Mouse (Mus musculus) embryo, embryonic 10.5 days (tissue): ENCODE measurements around the gene Trim80.
A peak's percentile ranks its signal among the peaks of the same experiment; 100 is the strongest.
"Not testable (repeated sequence)": the region's sequence is repeated elsewhere in the genome, so short reads cannot be mapped to it uniquely, and the experiment has no call there.

Source experiments
- DNase-seq: peaks from one replicate; pipeline ENCODE4 v3.0.0-alpha.2; 2015; ENCODE audit warnings: low spot score

Trim80 gene

DNA sequence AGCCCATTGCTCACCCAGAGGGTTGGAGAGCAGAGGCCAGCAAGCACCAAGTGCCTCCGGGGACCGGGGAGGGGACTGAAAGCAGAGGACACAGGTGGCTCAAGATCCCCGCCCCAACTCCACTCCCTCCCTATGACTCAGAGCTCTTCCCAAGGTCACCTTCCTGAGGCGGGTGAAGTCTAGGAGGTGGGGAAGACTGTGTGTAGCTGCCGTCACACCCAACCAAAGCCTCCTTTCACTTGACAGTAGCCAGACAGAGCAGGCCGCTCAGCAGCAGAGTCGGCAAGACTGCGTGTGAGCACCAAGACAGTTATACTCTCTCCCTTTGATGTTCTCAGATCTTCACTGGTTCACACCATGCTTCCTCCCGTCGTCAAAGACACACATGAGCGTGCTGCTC lies 23.1 kb downstream of the Trim80 start:
- no peak for DNase-seq

DNA sequence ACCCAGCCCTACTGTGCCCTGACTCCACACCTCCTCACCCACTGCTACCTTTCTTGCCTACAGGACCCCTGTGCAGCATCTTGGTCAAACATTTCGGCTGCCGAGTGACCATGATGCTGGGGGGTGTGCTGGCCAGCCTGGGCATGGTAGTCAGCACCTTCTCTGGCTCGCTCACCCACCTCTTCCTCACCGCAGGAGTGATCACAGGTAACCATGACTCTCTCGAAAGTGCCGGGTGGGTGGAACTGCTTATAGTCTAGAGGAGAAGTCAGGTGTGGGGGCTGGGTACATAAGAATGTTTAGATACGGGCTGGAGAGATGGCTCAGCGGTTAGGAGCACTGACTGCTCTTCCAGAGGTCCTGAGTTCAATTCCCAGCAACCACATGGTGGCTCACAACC lies 24.5 kb downstream of the Trim80 start:
- DNase-seq = no peak

DNA sequence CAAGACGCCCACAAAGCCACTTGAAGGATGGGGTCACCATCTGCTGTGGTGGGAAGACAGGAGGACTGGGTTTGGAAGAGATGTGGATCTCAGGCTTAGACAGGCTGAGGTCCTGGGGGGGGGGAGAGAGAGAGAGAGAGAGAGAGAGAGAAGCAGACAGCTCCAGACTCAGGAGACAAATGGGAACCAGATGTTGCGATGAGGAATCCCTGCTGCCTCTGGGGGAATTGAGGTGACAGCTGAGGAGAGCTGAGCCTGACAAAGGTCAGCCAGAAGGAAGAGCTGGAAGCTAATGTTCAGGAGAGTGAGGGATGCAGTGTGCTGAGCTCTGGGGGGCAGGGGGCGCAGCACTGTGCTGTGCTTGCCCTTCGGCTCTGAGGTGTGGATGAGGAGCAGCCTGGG lies 26.9 kb downstream of the Trim80 start:
- peak; percentile 86 for DNase-seq

DNA sequence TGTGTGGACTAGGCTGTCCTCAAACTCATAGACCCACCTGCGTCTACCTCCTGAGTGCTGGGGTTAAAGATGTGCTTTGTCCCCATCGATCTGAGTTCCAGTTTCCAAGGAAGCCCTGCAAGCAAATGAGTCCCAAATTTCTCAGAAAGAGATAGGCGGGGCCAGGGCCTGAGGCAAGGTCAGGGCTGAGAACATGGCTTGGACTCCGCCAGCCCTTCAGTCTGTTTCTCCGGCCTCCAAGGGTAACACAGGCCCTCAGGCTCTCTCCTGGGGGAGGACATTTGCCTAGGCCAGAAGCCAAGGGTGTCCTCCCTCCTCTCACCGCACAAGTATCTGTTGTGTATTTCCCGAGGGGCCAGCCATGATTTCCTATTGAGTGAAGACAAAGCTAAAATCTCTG lies 31.8 kb downstream of the Trim80 start:
- DNase-seq = no peak

DNA sequence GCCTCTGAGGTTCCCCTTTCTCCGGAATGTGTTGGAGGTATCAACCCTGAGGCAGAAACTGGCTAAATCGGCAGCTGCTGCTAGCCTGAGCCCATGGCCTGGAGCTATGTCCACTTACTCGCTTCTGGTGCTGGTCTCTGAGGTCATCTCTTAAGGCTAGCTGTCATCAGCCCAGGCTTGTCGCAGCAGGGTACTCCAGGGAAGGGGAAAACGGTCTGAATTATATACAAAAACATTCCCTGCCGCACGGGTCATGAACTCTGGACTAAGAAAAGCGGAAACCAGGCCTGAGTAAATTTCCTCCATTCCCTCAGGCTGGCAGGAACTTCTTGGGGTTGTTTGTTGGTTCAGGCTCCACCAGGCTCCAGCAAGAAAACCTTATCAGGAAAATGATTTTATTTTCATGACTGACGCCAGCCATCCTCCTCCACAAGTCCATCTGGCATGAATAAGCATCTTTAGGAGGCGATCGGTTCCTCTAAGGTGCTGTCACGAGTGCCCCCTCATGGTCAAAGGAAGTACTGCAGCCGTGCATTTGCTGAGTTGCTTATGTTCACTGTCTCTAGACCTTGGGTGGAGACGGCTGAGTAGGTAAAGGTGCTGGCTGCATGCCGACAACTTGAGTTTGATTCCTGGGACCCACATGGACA lies 33.4 kb downstream of the Trim80 start:
- DNase-seq = peak; percentile 99

DNA sequence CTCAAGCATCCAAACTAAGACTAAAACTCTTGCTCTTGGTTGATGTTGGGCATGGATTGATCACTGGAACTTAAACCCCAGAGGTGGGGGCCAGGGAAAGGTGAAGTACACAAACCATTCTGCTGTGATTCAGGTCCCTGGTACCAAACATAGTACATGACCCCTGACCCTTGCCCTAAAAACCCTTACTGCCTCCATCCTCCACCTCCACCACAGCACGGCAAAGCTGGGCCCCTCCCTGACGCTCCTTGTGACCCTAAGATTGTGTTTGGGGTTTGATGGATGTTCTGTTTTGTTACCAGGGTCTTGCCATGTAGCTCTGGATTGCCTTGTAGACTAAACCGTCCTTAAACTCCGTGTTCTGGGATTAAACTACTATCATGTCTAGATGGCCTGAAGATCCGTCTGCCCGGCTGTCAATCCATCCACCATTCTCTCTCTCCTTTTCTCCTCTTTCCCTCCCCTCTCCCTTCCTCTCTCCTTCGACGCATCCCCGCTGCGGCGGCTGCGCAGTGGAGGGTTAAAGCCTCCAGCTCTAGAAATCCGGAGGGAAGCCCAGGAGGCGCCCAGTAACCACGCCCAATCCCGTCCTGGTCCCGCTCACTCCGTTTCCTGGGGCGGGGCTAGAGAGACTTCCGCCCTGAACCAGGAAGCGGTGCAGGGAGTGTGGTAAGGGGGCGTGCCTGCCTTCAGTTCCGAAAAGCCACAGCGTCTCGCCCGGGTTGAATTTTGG lies 34.8 kb downstream of the Trim80 start, which contains the start of gene Armc7:
Armc7 (plus strand) TSS at position 643 of the 733 bp plus-strand sequence.
- DNase-seq = peak; percentile 99

DNA sequence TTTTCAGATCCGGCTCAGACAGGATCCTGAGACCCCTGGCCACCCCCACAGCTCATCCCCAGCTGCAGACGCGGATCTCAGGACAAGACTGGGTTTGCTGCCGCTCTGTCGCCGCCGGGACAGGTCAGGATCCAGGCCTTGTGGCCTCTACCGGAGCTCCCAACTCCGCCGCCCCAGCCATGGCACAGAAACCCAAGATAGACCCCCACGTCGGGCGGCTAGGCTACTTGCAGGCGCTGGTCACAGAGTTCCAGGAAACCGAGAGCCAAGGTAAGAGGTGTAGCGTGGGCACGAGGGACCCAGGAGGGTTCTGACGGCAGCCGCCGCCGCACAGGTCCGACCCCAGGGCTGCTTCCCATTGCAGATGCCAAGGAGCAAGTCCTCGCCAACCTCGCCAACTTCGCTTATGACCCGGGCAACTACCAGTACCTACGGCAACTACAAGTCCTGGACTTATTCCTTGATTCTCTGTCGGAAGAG lies 35.5 kb downstream of the Trim80 start:
- DNase-seq = no peak

DNA sequence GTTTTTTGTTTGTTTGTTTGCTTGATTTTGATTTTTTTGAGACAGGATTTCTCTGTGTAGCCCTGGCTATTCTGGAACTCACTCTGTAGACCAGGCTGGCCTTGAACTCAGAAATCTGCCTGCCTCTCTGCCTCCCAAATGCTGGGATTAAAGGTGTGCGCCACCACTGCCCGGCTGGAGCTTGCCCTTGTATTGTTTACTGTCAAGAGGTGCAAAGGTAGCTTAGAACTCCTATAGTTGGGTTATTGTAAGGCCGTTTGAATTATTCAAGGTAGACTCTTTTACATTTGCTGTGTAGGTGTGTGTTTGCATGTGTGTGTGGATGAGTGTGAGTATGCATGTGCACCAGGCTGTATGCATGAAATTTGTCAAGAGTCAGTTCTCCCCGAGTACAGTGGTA lies 36.3 kb downstream of the Trim80 start:
- not testable (repeated sequence) for DNase-seq

DNA sequence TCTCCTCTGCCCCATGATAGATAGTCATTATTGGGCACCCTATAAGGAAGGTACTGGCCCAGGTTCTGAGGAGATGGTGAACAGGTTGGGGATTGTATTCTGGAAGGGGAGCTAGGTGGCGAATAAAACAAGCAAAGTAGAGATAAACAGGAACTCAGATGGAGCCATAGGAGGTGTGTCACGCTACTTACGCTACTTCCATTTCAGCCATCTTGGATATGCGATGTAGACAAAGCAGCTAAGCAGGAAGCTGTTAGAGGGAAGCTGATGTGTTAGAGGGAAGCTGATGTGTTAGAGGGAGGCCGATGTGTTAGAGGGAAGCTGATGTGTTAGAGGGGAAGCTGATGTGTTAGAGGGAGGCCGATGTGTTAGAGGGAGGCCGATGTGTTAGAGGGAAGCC lies 37.0 kb downstream of the Trim80 start:
- DNase-seq = not testable (repeated sequence)

DNA sequence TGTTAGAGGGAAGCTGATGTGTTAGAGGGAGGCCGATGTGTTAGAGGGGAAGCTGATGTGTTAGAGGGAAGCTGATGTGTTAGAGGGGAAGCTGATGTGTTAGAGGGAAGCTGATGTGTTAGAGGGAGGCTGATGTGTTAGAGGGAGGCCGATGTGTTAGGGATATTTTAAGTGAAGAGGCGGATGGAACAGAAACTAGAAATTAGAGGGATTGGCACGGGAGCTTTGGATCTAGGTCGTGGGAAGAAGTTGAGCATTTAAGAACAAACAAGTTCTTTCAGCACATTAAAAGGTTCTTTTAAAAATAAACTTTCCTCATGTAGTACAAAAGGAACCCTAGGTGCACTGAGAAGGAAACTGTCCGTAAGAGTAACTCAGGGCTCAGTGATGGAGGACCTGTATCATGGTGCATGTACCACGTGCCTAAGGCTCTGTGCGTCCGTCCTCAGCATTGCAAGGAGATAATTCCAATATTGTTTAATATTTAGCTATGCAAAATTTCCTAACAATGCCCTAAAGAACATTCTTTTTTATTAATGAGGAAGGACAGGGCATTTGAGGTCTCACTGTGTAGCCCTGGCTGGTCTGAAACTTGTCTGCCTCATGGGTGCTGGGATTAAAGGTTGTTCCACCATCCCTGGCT lies 38.1 kb downstream of the Trim80 start:
- DNase-seq = no peak

DNA sequence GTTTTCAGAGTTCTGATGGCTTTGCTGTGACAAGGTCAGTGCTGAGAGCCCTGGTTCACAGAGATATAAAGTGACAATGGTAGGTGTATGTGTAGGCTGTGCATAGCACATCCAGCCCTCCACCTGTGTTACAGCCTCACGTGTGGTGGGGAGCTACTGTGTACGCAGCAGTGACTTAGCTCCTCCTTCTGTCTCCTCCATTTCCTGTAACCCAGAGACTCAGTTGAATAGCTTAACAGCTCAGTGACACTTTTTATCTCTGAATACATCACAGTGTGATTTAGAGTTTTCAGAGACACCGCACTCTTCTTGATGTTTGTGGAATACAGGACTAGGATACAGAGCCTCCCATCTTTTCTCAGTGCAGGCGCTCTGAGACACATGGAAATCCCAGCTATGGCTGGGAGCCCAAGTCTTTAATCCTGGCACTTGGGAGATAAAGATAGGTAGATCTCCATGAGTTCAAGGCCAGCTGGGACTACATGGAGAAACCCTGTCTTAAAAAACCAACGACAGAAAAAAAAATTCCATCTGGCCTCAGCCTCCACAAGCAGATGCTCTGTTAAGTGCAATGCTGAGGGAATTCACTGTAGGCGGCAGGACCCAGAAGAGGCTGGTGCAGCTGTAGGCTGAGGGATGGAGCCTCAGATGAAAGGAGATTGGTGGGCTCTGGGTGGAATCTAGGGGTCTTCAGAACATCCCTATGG lies 41.4 kb downstream of the Trim80 start:
- DNase-seq = no peak

DNA sequence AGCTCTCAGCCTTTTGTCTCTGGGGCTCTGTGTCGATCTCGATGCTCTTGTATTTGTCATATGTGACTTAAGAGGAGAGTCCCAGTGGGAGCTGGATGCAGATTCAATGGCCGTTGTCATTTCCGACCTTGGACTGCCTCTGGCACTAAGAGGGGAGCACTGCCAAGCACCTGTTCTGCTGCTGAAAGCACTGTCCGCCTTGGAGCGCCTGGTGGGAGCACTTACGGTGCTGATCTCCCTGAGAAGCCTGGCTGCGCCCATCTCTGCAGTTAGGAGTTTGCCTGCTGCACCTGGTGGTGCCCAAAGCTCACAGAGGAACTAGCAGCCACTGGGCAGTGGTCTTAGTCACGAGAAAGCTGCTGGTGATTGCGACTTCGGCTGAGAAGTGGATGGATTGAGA lies 42.9 kb downstream of the Trim80 start:
- no peak for DNase-seq

DNA sequence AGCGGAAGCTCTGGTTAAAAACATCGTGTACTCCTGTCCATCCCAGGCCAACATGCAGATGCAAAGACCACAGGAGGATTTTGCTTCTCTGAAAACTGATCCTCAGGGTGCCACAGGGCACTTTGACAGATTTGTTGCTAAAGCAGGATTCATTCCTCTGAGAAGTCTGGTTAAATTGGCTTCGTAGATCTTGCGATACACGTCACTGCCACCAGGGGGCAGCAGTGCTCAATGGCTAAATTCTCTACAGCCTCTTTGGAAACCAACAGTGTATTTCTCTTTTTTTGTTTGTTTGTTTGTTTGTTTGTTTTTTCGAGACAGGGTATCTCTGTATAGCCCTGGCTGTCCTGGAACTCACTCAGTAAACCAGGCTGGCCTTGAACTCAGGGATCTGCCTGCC lies 43.4 kb downstream of the Trim80 start:
- DNase-seq = peak; percentile 86

DNA sequence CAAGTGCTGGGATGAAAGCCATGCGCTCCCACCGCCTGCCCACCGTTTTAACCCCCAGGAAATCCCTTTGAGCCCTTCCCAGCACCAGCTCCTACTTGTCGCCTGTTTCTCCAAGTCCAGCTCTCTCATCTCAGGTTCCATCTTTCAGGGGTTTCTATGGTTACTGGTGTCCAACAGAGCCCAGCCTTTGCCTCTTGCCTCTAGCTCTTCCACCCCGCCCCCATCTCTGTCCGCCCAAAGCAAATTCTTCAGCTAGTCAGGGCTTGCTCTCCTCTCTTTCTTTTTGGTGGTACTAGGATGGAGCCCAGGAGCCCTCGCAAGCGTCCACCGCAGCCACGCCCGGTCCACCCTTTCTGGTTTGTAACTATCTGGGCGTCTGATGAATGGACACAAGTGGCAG lies 44.8 kb downstream of the Trim80 start:
- peak; percentile 78 for DNase-seq

DNA sequence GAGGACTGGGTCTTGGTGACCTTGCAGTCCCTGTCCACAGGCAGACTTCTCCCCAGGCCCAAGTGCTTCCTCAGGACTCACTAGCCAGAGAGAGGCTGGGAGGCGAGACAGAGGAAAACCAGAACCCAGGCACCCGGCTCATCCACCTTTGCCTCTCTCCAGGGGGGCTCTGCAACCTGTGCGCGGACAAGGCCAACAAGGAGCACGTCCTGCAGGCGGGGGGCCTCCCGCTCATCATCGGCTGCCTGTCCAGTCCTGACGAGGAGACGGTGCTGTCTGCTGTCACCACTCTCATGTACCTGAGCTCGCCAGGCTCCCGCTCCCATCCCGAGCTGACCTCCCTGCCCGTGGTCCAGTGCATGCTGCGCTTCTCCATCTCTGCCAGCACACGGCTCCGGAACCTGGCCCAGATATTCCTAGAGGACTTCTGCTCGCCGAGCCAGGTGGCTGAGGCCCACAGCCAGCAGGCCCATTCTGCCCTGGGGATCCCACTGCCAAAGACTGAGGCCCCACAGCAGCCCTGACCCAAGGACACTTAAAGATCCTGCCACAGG lies 48.3 kb downstream of the Trim80 start:
- no peak for DNase-seq

DNA sequence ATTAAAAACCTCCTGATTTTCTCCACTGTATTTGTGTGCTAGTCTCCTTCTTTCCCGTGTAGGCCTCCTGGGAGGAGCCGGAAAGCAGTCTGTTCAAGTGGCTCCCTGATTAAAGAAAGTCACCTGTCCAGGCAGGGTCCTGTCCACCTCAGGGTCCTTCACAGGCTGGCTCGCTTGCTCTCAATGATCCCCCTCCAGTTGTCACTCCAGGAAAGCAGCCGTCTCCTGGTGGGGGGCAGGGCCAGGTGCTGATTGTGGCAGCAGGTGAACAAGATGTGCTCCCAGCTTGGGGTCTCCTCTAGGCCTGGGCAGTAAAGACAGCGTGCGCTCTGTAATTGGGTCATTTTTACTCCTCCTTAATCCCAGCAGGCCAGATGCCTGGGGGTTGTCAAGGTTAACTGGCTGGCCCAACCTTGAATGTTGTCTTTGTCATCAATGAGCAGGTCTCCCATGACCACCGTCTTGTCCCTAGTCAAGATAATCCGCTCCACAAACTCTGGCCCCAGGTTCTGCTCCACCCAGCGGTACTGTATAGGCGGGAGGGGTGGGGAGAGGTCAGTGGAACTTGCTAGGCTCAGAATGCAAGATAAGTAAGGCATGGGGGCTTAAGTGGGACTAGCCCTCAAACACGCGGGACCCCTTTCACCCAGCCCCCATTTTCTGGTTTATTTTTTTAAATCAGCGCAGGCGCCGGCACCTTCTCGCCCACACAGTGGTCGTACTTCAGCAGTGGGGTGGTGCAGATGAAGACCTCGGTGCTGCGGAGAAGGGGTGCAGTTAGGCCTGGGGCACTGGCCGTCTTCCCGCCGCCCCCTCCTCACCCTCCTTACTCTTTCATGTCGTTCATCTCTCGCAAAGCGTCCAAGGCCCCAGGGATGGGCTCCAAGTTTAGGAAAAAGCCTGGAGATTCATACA lies 50.4 kb downstream of the Trim80 start:
- DNase-seq = no peak

DNA sequence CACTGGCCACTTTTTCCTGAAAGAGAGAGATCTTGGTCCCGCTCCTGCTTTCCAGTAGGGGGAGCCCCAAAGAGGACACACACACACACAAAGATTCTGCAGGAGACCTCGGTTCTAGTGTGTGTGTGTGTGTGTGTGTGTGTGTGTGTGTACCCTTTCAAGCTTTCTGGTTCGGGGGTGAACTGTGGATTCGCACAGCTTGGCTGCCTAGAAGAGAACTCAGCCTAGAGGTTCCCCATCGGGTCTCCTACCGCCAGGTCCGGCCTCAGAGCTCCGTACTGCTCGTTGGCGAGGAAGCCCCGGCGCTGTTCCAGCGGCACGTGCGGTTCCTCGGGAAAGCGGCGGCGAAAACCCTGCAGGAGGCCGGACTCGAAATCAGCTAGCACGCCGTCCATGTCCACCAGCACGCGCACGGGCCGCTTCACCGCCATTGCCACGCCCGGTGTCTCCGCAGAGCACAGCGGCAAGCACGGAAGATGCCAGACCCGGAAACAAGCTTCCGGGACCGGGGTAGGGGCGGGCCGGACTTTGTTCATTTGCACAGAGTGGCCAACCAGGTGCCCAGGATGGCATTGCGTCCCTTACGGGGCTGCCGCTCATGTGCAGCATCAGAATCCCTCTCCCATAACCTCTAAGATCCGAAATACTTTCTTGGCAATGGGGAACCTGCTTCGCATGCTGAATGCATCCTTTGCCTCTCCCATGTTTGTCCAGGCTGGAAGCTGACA lies 51.2 kb downstream of the Trim80 start, which contains the start of gene Nt5c:
Nt5c (minus strand) TSS at position 507 of the 728 bp plus-strand sequence.
- DNase-seq = peak; percentile 87

DNA sequence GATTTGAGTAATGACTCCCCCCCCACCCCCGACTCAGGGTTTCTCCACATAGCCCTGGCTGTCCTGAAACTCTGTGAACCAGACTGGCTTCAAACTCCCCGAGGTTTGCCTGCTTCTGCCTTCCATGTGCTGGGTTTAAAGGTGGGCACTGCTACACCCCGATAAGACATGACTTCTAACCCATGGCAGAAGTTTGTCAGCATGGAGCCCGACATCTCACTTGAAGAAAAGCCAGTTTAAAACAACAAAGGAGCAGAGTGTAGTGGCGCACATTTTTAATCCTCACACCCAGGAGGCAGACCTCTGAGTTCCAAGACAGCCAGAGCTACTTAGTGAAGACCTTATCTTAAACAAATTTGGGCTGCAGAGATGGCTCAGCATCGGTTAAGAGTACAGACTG lies 52.0 kb downstream of the Trim80 start:
- DNase-seq = no peak

DNA sequence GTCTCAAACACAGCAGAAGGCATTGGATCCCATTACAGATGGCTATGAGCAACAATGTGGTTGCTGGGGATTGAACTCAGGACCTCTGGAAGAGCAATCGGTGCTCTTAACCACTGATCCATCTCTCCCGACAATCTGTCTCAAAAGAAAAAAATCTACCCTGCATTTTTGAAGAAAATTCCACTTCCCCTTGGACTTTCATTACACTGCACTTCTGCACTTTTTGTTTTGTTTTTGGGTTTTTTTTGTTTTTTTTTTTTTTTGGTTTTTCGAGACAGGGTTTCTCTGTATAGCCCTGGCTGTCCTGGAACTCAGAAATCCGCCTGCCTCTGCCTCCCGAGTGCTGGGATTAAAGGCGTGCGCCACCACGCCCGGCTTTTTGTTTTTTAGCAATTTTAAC lies 56.2 kb downstream of the Trim80 start:
- DNase-seq = not testable (repeated sequence)
